ENCODE assay signal across 23 mouse cellular contexts in genomic region chr12:94399991-94400390, GRCm38 (mm10).
DNase-seq lines count a peak whose midpoint lies in the region; ATAC-seq and TF ChIP-seq lines count a peak whose summit lies in the region.
"Had no signal": no experiment of that assay in that cellular context is flagged by ENCODE, and none has a peak within 500 bp of the region (broad histone marks: within the 10 kb centered on the region; RNA-seq: fewer than 3 reads in every experiment).

No protein-coding gene starts in this region.

- intact Hi-C loops in heart, postnatal 25 days (cut with DNase I), result no loop called here

- TF ChIP-seq CTCF in kidney, postnatal 0 days (IDR thresholded peaks at IDR 0.05; ENCODE audit: low read depth), result no peak
- no peak for TF ChIP-seq CTCF in midbrain, postnatal 0 days (IDR thresholded peaks at IDR 0.05)

- no peak overlapping the region for H3K4me2 ChIP-seq in kidney, postnatal 0 days (ENCODE audit: low read length)
- H3K4me2 ChIP-seq in kidney, embryonic 14.5 days (replicated peaks; ENCODE audit: low read depth, low read length), result no peak overlapping the region
- H3K4me2 ChIP-seq in midbrain, postnatal 0 days (ENCODE audit: low read depth, low read length, poor library complexity, severe bottlenecking), result no peak overlapping the region
- H3K4me2 ChIP-seq: forebrain, embryonic 13.5 days; hindbrain, embryonic 13.5 days; intestine, embryonic 15.5 days; limb, embryonic 15.5 days; midbrain, embryonic 15.5 days; neural tube, embryonic 15.5 days had no signal

- H3K27ac ChIP-seq in kidney, postnatal 0 days, result no peak overlapping the region
- H3K27ac ChIP-seq in kidney, embryonic 14.5 days (ENCODE audit: low read depth, low read length), result no peak overlapping the region
- H3K27ac ChIP-seq in midbrain, postnatal 0 days (ENCODE audit: low read depth, low read length), result no peak overlapping the region
- H3K27ac ChIP-seq in midbrain, embryonic 10.5 days (replicated peaks), result no peak overlapping the region
- H3K27ac ChIP-seq: forebrain, embryonic 13.5 days; hindbrain, embryonic 13.5 days; intestine, embryonic 15.5 days; limb, embryonic 15.5 days; midbrain, embryonic 15.5 days; neural tube, embryonic 15.5 days had no signal

- WGBS in kidney, postnatal 0 days, result 37% methylated on average over 2 of the region's 2 CpGs
- WGBS in kidney, embryonic 14.5 days, result 53% methylated on average over 2 of the region's 2 CpGs
- 50% methylated on average over 2 of the region's 2 CpGs for WGBS in midbrain, postnatal 0 days
- WGBS in midbrain, embryonic 10.5 days, result 71% methylated on average over 2 of the region's 2 CpGs

- H3K4me3 ChIP-seq in kidney, postnatal 0 days (replicated peaks; ENCODE audit: low read depth, low read length), result no peak overlapping the region
- H3K4me3 ChIP-seq in kidney, embryonic 14.5 days (ENCODE audit: low read length), result no peak overlapping the region
- no peak overlapping the region for H3K4me3 ChIP-seq in midbrain, postnatal 0 days (ENCODE audit: low read depth, low read length)
- H3K4me3 ChIP-seq in midbrain, embryonic 10.5 days, result no peak overlapping the region
- H3K4me3 ChIP-seq: forebrain, embryonic 13.5 days; hindbrain, embryonic 13.5 days; intestine, embryonic 15.5 days; limb, embryonic 15.5 days; megakaryocyte, embryonic 14.5 days; midbrain, embryonic 15.5 days; neural tube, embryonic 15.5 days had no signal

- ATAC-seq in kidney, postnatal 0 days (replicated peaks; ENCODE audit: low FRiP score, low read depth), result no peak
- no peak for ATAC-seq in kidney, embryonic 14.5 days (ENCODE audit: low FRiP score, low TSS enrichment)
- no peak for ATAC-seq in midbrain, postnatal 0 days (ENCODE audit: low FRiP score)
- ATAC-seq: forebrain, embryonic 13.5 days; intestine, embryonic 15.5 days; liver, postnatal 0 days; midbrain, embryonic 15.5 days had no signal

- H3K4me1 ChIP-seq in kidney, postnatal 0 days (replicated peaks; ENCODE audit: insufficient read depth, low read length), result no peaks in the 10 kb centered on the region
- H3K4me1 ChIP-seq in kidney, embryonic 14.5 days (ENCODE audit: control insufficient read depth, insufficient read depth, low read length), result no peaks in the 10 kb centered on the region
- H3K4me1 ChIP-seq in midbrain, postnatal 0 days (ENCODE audit: insufficient read depth, low read length), result no peaks in the 10 kb centered on the region
- no peaks in the 10 kb centered on the region for H3K4me1 ChIP-seq in midbrain, embryonic 10.5 days
- H3K4me1 ChIP-seq: forebrain, embryonic 13.5 days; hindbrain, embryonic 13.5 days; intestine, embryonic 15.5 days; limb, embryonic 15.5 days; megakaryocyte, embryonic 14.5 days; midbrain, embryonic 15.5 days; neural tube, embryonic 15.5 days had no signal

- peak; percentile 93 for DNase-seq in heart, adult 11 months
- no peak for DNase-seq in heart, postnatal 25 days (ENCODE audit: low spot score)
- peak; percentile 53 for DNase-seq in kidney, postnatal 0 days (ENCODE audit: low spot score)
- DNase-seq in midbrain, postnatal 0 days (ENCODE audit: low spot score), result peak; percentile 1
- no peak for DNase-seq in midbrain, embryonic 10.5 days (ENCODE audit: low spot score)
- no peak for DNase-seq in urinary bladder, postnatal 10 days (ENCODE audit: low spot score)
- DNase-seq: adrenal gland, postnatal 36 days; B cell, adult 2 months; cerebellum, adult 18-20 months; cerebellum, postnatal 25 days; embryo, embryonic 11 days; gastrocnemius, postnatal 36 days; kidney, adult 9 months; liver, postnatal 0 days; thymus, postnatal 36 days had no signal

- H3K27me3 ChIP-seq in kidney, postnatal 0 days (ENCODE audit: insufficient read depth, low read length), result no peaks in the 10 kb centered on the region
- H3K27me3 ChIP-seq in kidney, embryonic 14.5 days (ENCODE audit: control insufficient read depth, insufficient read depth, low read length), result no peaks in the 10 kb centered on the region
- no peaks in the 10 kb centered on the region for H3K27me3 ChIP-seq in midbrain, postnatal 0 days (ENCODE audit: insufficient read depth, low read length)
- no peaks in the 10 kb centered on the region for H3K27me3 ChIP-seq in midbrain, embryonic 10.5 days (ENCODE audit: low read depth, poor library complexity, severe bottlenecking)
- H3K27me3 ChIP-seq: forebrain, embryonic 13.5 days; hindbrain, embryonic 13.5 days; intestine, embryonic 15.5 days; limb, embryonic 15.5 days; megakaryocyte, embryonic 14.5 days; midbrain, embryonic 15.5 days; neural tube, embryonic 15.5 days had no signal

- no peaks in the 10 kb centered on the region for H3K9me3 ChIP-seq in kidney, postnatal 0 days (replicated peaks; ENCODE audit: low read length)
- no peaks in the 10 kb centered on the region for H3K9me3 ChIP-seq in kidney, embryonic 14.5 days (ENCODE audit: control insufficient read depth, low read length)
- H3K9me3 ChIP-seq in midbrain, postnatal 0 days (ENCODE audit: low read length), result no peaks in the 10 kb centered on the region
- H3K9me3 ChIP-seq in midbrain, embryonic 10.5 days (replicated peaks), result no peaks in the 10 kb centered on the region
- H3K9me3 ChIP-seq: forebrain, embryonic 13.5 days; hindbrain, embryonic 13.5 days; intestine, embryonic 15.5 days; limb, embryonic 15.5 days; megakaryocyte, embryonic 14.5 days; midbrain, embryonic 15.5 days; neural tube, embryonic 15.5 days had no signal

- H3K9ac ChIP-seq in kidney, postnatal 0 days (ENCODE audit: low read depth, low read length), result no peak overlapping the region
- no peak overlapping the region for H3K9ac ChIP-seq in kidney, embryonic 14.5 days (ENCODE audit: low read depth, low read length)
- no peak overlapping the region for H3K9ac ChIP-seq in midbrain, postnatal 0 days (replicated peaks; ENCODE audit: low read length, poor library complexity, severe bottlenecking)
- H3K9ac ChIP-seq: forebrain, embryonic 13.5 days; hindbrain, embryonic 13.5 days; intestine, embryonic 15.5 days; limb, embryonic 15.5 days; liver, postnatal 0 days; midbrain, embryonic 15.5 days; neural tube, embryonic 15.5 days had no signal

- no peaks in the 10 kb centered on the region for H3K36me3 ChIP-seq in kidney, postnatal 0 days (ENCODE audit: insufficient read depth, low read length)
- no peaks in the 10 kb centered on the region for H3K36me3 ChIP-seq in kidney, embryonic 14.5 days (ENCODE audit: control insufficient read depth, insufficient read depth, low read length)
- H3K36me3 ChIP-seq in midbrain, postnatal 0 days (ENCODE audit: insufficient read depth, low read length), result no peaks in the 10 kb centered on the region
- no peaks in the 10 kb centered on the region for H3K36me3 ChIP-seq in midbrain, embryonic 10.5 days
- H3K36me3 ChIP-seq: hindbrain, embryonic 13.5 days; intestine, embryonic 15.5 days; limb, embryonic 15.5 days; midbrain, embryonic 15.5 days; neural tube, embryonic 15.5 days had no signal

Comparison
In these comparisons a context has a peak if more than half of its experiments do, and no peak if none do; other contexts are left out.
1. DNase-seq: peak in heart, adult 11 months (single experiment), kidney, postnatal 0 days (single experiment) and midbrain, postnatal 0 days (single experiment); none in heart, postnatal 25 days (single experiment), midbrain, embryonic 10.5 days (single experiment) and urinary bladder, postnatal 10 days (single experiment).